Mouse (Mus musculus) thymus, adult 18-20 months (tissue): ENCODE measurements around the gene Slc6a18.

Experiments used
- DNase-seq, 2 experiments: peaks; one replicate each; pipeline ENCODE4 v3.0.0; 2022; ENCODE audit warnings: mixed read lengths in 2 of 2

The Slc6a18 gene

GRCm38 (mm10) chr13:73684412-73684811 is 6.6 kb upstream of the Slc6a18 start:
- DNase-seq, result no peak

DNA sequence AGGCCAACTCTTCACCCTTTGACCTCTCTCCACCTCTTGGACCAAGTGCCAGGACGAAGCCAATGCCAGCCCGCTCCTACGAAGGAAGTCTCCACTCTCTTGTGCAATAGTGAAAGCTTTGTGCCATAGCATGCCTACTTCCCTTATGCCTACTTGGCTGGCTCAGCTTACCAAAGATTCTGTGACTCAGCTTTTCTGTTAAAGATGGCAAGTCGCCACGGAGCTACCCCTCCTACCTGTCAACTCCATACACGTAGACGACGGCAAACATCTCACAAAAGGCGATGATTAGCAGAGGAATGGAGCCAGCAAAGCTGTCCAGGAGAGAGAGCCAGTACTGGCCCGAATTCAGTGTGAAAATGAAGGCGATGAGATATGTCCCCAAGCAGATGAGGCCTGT is 5.9 kb upstream of the Slc6a18 start:
- no peak for DNase-seq

- DNase-seq, result no peak
Measured at GRCm38 (mm10) chr13:73682226-73682625, 4.4 kb upstream of the Slc6a18 start.

- DNase-seq, result no peak
Measured at GRCm38 (mm10) chr13:73680394-73680793, 2.6 kb upstream of the Slc6a18 start.

- DNase-seq, result no peak
Measured at GRCm38 (mm10) chr13:73679311-73679710, 1.5 kb upstream of the Slc6a18 start.

DNA sequence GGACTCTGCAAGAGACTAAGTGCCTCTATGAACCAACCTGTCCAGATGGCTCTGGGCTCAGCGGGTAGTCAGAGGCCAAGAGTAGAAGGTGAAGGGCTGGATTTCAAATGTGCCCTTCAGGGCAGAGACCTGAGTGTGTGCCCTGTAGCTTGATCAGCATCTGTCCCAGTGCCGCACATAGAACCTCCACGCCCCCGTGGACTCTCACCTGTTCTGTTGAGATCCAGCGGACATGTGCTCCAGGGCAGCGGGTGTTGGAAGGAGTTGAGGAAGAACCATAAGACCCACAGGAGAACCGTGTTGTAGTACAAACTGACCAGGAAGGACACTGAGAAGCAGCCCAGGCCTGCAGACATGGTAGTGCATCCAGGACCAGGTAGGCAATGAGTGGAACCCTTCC is 2.7 kb downstream of the Slc6a18 start:
- no peak for DNase-seq

DNA sequence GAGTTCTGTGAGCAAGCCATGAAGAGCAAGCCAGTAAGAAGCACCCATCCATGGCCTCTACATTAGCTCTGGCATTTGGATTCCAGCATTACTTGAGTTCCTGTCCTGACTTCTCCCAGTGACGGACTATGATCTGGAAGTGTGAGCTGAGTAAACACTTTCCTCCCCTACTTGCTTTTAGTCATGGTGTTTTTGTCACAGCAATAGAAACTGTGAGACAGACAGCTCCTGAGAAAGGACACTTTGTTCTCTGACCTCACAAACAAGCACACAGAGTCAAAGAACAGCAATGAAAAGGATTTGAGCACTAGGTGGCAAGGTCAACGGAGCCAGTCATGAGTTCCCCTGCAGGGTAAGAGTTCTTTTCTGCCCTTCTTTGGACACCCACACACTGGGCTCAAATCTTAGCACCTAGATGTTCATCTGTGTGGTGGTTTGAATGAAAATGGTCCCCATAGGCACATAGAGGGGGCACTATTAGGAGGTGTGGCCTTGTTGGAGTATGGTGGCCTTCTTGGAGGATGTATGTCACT is 17.6 kb downstream of the Slc6a18 start:
- DNase-seq, result no peak

DNA sequence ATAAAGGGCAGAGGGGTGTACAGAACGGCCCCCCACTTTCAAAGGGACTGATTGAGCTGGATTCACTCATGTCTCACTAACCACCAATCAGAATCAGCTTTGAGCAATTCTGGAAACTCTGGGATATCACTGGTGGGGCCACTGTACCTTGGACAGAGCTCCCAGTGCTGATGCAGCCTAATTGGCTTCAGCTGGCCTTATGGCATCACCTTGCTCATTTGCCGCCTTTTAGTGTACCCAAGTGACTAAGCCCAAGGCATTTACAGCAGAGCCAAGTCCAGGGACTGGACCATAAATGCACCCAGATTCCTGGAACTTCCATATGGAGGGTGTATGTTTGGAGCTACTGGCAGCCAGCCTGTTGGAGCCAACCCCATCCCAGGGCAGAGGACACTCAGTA is 18.9 kb downstream of the Slc6a18 start:
- DNase-seq, result no peak

DNA sequence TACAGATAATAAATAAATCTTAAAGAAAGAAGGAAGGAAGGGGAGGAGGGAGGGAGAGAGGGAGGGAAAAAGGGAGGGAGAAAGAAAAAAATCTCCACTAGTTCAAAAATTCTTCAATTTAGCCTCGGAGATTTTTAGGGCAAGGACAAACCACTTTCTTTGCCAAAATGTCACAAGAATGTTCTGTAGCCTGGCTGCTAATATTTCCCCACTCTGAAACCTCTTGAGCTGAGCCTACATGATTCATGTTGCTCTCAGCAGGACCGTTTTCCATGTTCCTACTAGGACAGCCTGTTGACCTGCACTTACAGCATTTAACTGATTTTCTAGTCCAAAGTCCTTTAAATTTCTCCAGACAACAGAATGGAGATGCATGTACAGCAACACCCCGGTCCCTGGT is 22.8 kb downstream of the Slc6a18 start:
- DNase-seq, result no peak

- DNase-seq, result no peak
Measured at GRCm38 (mm10) chr13:73653266-73653665, 24.6 kb downstream of the Slc6a18 start.

DNA sequence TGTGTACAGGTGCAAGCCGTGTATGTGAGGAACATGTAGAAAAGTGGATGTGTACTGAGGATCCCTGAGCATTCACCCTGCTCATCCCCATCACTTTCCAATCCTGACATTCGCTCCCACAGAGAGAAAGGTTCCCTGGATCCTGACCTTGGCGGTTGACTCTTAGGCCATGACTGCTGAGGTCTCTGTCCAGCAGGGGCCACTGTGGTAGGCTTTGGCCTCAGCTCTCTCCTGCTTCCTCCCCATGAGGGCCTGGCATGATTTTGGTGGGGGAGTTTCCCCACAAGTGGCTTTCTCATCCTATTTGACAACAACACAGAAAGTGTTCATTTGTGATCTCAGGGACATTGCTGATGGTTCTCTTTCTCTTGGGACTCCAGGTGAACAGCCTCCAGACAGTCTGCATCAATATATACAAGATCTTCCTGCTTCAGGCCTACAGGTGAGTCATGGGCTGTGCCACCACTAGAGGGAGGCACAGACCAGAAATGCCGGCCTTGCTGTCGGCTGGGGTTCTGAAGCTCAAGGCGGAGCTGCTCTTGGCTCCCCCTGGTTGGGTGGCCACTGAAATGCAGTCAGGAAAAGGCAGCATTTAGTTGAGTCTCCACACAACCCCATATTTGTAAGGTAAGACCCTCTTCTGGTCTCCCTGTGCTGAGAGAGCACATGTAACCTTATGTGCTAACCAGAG is 31.3 kb downstream of the Slc6a18 start:
- peak; percentile 66 to 73 for DNase-seq

GRCm38 (mm10) chr13:73641296-73641695 is 36.5 kb downstream of the Slc6a18 start:
- DNase-seq, result peak in 1 of 2 experiments; percentile 48

GRCm38 (mm10) chr13:73637826-73638225 is 40.0 kb downstream of the Slc6a18 start:
- DNase-seq, result no peak

DNA sequence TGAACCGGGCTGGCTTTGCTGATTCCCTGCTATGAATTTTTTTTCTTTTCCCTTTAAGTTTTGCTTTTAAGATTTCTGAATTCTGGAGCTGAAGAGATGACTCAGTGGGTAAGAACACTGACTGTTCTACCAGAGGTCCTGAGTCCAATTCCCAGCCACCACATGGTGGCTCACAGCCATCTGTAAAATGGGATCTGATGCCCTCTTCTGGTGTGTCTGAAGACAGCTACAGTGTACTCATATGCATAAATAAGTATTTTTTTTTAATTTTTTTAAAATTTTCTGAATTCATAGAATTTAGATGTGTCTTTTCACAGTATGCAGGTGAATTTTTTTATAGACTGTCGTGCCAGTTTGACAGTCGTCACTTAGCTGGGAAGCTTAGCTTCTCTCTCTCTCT is 46.0 kb downstream of the Slc6a18 start:
- DNase-seq, result no peak

- DNase-seq, result no peak
Measured at GRCm38 (mm10) chr13:73628586-73629113, 49.2 kb downstream of the Slc6a18 start.

DNA sequence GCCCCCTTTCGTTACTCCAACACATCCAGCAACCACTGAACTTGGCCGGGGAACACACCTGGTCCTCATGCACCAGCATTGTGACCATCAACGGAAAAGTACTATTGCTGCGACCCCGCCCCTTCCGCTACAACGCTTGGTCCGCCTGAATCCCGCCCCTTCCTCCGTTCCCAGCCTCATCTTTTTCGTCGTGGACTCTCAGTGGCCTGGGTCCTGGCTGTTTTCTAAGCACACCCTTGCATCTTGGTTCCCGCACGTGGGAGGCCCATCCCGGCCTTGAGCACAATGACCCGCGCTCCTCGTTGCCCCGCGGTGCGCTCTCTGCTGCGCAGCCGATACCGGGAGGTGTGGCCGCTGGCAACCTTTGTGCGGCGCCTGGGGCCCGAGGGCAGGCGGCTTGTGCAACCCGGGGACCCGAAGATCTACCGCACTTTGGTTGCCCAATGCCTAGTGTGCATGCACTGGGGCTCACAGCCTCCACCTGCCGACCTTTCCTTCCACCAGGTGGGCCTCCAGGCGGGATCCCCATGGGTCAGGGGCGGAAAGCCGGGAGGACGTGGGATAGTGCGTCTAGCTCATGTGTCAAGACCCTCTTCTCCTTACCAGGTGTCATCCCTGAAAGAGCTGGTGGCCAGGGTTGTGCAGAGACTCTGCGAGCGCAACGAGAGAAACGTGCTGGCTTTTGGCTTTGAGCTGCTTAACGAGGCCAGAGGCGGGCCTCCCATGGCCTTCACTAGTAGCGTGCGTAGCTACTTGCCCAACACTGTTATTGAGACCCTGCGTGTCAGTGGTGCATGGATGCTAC is 50.9 kb downstream of the Slc6a18 start, which contains the start of gene Tert:
Gene Tert, plus strand, starts transcription at position 167 of the 805 bp plus-strand sequence.
- DNase-seq, result peak; percentile 54 to 73

DNA sequence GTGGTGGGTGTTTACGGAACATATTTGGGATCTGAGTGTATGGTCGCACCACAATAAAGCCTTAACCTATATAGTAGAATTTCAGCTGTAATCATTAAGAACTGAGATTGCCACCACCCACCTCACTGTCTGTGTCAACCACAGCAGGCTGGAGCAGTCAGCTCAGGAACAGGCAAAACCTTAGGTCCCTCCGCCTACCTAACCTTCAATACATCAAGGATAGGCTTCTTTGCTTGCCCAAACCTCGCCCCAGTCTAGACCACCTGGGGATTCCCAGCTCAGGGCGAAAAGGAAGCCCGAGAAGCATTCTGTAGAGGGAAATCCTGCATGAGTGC is 51.4 kb downstream of the Slc6a18 start:
- no peak for DNase-seq

DNA sequence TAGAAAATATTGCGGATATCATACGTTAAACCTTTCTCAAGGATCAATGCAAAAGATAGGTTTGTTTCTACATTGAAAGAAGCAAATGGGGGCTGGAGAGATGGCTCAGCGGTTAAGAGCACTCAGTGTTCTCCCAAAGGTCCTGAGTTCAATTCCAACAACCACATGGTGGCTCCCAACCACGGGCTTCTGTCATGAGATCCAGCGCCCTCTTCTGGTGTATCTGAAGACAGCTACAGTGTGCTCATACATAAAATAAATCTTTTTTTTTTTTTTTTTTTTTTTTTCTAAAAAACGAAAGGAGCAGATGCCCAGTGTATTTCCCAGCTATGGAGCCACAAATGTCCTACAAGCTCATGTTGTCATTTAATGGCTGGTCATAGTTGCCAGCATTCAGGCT is 57.2 kb downstream of the Slc6a18 start:
- DNase-seq, result no peak

- DNase-seq, result no peak
Measured at GRCm38 (mm10) chr13:73618406-73618805, 59.4 kb downstream of the Slc6a18 start.
